Mouse (Mus musculus) megakaryocyte, embryonic 14.5 days (primary cell): Measurements from ENCODE around the gene Higd1c.
"Not testable (repeated sequence)": the region's sequence is repeated elsewhere in the genome, so short reads cannot be mapped to it uniquely, and the experiment has no call there.

ENCODE experiments used
- FLI1 ChIP-seq: IDR thresholded peaks from 2 replicates; pipeline ENCODE4 v1.6.1; 2012; ENCODE audit warnings: low read length, inconsistent platforms, mixed read lengths
- GATA1 ChIP-seq: IDR thresholded peaks from 3 replicates; pipeline ENCODE4 v1.6.1; 2012; ENCODE audit warnings: mixed read lengths, low read length, inconsistent platforms, borderline replicate concordance

- TF ChIP-seq FLI1, GATA1: not testable (repeated sequence)
These were observed 57.4 kb downstream of the Higd1c start, which contains the start of gene Gm5475 for GRCm38 (mm10) chr15:100421758-100422197.
